Mouse (Mus musculus) adrenal gland, adult 8-10 months (tissue): ENCODE measurements around the gene Wdr78. TPM values are rescaled to one million over a fixed set of nuclear protein-coding genes. Genes with fewer than 3 reads are reported as not detected.

ENCODE experiments used
- DNase-seq: peaks from one replicate; pipeline ENCODE4 v3.0.0; 2022
- total RNA-seq, 4 experiments: library from RNA; stranded (reverse); gene quantifications; 2 replicates each; pipeline ENCODE4 v1.2.4; 2022

The Wdr78 gene
- total RNA-seq, 4 experiments from 2014 or later, result 6.2 to 8.7 (median 7.8) TPM

DNA sequence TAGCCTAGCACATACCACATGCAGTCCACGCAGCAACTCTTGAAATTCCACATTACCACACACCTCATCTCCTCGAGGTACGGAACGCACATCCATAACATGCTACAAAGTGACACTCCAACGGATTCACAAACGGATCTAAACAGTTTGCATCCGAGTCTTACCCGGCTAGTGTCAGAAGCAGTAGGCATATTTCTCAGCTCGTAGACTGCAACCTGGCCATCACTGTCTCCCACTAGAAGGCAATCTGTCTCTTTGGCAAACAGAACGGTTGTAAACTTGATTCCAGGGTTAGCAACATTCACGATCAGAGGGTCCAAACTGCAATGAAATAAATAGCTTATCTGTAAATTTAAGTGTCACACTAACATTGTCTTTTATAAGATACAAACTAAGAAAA, 66.3 kb downstream of the Wdr78 start:
- no peak for DNase-seq

DNA sequence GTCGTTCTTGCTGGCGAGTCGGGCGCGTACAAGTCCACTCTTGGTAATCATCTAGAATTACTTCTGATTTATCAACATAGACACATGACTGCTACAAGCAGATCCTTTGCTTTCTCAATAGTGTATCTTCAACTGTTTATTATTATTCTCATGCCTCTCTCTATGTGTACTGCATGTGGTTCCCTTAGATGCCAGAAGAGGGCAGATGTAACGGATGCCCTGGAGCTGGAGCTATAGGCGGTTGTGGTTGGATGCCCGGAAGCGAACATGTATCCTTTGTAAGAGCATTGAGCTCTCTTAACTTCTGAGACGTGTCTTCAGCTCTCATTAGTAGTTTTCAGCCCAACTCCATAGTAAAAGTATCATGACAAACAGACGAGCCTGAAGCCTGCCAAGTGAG, 71.4 kb downstream of the Wdr78 start:
- DNase-seq, result no peak

DNA sequence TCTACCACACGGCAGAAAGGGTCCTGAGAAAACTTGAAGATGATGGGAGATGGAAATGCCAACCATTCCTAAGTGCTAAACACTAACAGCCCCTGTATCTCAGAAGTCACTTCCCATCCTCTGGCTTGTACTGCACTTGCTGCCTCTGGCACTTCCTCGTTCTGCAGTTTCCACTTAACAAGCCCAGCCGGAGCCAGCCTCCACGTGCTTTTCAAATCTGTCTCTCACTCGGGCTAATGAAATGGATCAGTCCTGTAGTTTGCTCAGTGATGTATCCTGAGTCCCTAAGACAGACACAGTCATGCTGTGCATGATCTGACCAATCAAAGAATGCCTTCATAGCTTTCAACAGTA, 74.5 kb downstream of the Wdr78 start:
- no peak for DNase-seq

DNA sequence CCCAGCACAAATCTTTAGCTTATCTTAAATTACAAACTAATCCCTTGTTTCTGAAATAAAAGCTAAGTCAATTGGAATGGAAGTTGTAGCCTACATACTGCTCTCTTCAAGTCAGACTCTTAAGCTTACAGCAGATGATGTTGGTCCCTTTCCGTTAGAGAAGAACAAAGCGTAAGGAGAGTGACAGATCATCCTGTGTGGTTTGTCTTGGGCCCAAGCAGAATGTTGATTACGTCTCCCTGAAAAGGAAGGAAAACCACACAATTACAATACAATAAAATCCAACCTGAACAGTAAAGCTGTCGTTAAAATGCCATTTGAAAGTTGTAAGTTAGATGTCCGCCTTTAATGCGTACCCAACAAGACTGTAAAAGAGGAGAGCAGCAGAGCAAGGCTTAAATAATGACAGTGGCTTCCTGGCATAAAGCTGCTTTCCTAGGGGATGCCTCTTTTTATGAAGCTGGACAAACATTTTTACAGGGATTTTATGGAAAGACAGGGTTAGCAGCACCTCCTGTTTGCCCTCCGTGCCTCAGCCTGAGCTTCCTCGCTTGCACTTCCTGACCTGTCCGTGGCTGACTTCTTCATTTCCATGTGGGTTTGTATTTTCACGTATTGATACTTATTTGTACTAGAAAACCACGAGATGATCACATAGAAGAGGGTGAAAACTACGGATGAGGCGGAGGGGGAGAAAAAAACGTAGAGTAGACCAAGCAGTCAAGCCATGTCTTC, 75.1 kb downstream of the Wdr78 start:
- no peak for DNase-seq

DNA sequence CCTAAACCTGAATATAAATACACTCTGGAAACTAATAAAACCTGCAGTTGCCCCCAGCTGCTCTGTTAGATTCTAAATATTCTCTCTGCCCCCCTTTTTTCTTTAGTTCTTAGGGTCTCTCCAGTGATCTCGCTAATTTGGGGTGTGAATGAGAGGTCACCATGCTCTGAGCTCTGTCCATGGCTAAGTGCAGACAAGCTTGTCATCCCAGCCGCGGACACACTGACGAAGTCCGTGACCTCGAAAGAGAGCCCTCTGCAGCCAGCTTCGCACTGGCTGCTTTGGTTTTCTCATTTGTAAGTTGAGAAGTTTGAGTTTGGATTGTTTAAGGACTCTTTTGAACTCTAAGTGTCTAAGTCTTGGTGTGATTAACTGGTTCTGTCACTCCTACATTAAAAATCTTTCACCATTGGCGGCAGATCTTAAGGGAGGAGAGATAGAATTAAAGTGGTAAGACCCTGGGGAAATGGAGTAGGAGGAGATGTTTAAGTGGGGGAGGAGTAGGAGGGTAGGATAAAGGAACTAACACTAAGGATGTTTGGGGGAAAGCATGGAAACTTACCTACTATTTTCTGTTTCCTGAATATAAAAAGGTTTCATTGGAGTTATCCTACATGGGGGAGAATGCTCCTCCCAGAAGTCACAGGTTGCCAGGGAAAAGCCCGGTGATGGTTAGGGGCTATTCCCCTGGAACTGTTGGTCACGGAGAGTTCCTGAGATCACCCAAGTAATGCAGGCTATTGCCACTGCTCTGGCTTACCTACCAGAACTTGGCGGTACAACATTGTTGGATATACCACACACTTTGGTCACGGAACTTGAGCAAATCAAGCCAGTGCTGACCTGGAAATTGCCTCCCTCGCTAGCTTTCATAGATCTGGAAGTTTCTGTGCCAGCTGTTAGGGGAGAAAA, 85.9 kb downstream of the Wdr78 start:
- no peak for DNase-seq

DNA sequence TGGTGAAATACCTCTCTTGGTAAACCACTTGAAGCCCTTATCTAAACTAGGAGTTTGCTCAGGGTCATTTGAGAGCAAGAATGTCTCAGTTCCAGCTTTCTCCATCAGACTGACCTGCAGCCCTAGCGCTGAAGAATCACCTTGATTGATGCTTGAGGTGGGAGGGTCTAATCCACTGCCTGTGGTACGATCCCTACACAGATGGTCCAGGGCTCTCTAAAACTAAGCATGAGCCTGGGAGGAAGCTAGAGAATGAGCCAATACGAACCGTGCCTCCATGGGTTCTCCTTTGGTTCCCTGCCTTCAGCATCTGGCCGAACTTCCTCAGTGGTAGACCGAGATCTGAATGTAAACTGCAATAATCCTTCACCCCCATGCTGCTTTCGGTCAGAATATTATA, 86.6 kb downstream of the Wdr78 start:
- no peak for DNase-seq

DNA sequence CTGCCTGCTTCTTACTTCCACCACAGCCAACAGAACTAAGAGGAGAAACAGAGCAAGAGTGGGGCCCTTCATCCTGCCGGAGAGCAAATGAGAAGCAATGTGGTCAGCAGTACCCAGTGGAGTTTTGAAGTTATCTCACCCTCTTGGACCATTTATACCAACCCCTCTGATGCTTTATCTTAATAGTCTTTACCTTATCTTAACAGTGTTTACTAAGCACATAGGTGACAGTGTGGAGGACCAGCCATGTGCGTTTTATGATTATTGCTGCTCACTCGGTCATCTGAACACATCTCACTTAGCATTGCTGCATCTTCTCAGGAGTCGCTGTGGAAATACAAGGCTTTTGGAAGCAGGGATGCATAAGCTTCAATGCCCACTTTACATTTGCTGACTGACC, 87.7 kb downstream of the Wdr78 start, which contains the start of gene Insl5:
Insl5 (minus strand) TSS at position 222 of the 400 bp plus-strand sequence.
- no peak for DNase-seq

DNA sequence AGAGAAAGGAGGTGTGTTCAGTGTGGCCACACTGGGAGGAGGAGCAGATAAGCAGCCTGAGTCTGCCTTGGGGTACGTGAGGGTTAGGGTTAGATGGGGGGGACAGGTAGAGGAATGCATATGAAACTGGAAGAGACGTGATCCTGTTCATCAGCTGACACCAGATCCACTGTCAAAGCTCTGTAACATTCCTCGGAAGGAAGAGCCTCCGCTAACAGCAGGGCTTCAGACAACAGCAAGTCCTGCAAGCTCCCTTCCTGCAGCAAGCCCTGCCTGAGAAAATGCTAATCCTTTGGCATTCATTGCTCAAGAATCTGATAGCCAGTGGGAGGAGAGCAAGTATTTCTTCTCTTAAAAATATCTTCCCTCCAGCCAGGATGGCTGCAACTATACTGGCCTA, 100.9 kb downstream of the Wdr78 start:
- DNase-seq, result no peak

DNA sequence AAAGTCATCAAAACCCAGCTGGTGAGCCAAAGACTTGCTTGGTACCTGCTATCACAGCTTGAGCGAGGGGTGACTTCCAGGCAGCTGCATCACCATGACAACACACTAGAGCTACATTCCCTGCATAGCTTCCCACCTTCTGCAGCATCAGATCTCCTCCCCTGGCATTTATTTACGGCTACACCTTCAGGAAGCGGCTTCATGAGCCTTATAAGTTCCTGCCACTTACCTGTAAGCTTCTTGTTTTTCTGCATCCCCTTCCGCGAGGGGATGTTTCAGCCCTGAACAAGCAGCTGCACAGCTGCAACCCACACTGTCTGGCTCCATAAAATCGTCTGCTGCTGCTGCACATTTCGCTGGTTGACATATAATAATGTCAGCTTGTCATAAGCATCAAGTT, 102.5 kb downstream of the Wdr78 start:
- no peak for DNase-seq

DNA sequence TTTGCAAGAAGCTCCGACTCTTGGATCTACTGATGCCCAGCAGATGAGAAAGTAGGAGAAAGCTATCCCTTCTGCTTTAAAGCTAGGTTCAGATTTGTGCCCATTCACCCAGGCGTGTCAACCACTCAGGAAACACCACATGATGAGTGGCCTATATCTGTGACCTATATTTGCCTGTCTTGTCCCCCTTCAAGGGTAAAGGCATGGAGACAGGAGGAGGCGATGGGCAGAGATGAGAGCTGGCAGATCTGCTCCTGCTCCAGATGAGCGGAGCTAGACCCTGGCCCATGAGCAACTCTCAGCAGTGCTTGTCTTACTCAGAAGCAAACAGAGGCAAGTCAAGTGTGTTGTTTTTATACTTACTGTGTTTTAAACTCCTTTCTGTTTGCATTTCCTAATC, 103.6 kb downstream of the Wdr78 start:
- DNase-seq, result no peak

DNA sequence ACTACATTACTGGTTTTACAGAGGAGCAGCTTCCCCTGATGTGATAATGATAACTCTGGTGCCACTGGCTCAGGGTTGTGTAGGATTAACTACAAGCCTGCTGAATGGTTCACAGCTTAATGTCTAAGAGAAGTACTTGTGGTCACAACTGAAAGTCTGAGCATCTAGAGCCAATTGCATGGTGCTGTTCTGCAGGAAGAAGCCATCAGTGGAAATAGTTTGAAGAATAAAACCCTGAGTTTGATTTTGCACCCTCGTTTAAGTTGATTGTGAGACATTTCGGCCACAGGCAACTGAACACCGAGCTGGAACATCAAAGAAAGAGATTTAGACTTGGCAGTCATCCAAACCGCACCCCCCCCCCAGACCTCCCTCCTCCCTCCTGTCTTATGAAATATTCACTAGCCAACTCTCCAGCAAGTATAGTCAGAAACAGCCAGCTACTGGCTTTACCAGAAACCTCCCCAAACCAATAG, 107.4 kb downstream of the Wdr78 start:
- no peak for DNase-seq

DNA sequence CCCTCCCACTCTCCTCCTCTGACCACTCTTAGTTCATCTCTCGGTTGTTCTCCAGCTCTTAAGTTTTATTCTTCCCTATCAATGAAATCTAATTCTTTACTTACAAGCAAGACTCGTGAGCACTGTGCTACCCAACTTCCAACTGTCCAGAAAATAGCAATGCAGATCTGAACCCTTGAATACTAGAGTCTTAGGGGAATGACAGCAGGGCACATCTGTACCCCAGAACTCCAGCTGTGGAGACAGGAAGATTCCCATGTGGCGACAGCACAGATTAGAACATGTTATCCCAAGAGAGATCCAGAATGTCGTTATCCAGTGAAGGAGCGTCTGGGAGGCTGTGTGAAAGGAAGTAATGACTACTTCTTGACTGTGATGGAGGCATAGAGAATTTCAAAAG, 108.1 kb downstream of the Wdr78 start:
- DNase-seq, result no peak

DNA sequence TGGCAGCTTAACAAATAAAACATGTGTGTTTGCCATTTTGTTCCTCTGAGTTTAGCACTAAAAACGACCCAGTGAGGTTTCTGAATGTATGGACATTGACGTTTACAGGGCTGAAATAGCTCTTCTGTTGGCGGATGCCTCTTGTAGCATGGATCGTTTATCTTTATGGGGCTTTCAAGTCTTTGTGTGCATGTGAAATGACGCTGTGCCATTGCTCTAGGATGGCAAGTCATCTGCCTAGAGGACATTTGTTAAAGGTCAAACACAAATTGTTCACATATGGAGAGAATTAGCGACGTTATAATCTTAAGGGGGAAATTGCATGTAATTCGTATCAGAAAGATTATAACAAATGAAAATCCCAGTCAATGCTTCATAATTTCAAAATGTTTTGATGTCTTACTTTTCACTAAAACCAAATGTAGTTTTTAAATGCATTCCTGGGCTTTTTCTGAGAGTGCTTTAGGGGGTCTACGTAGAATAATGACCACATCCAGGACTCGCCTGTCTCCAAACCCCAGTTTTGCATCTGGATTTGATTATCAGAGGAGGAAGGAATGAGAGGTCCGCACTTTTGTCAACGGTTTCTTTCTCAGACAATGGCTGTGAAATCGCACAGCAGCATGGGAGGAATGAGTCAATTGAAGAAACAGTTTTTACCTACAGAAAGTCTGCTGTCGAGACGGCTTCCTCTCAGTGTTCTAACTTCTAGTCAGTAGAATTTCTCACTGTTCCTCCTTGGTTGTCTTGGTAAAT, 109.0 kb downstream of the Wdr78 start:
- DNase-seq, result no peak

DNA sequence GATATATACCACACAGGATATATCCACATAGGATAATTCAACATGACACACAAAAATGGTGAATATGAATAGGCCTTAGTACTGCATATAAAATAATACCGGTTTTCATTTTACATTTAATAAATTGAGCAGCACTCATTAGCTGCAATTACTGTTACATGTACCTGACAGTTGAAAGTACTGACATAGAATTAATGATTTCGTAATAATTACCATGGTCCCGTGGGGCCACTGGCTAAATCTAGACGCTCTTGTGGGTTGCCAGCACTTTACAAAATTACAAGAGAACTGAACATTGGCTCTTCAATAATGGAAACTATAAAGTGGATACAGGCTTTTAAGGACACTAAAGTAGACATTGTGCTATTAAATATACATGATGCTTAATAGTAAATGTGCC, 109.7 kb downstream of the Wdr78 start:
- DNase-seq, result no peak

DNA sequence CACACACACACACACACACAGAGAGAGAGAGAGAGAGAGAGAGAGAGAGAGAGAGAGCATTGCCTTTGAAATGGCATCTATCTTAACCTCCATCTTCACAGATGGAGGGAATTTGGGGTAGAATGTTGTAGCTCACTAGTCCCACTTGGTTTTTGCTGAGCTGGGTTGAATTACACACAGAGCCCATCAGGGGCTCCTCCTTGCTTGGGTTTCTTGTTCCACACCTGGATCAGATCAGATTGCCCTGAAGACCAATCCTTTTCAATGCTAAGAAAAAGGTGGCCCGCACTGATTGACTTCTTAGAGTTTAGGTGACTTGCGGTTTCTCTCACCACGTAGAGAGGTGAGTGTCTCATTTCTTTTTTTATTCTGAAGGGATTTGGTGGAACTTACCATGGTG, 122.7 kb downstream of the Wdr78 start:
- DNase-seq, result no peak

DNA sequence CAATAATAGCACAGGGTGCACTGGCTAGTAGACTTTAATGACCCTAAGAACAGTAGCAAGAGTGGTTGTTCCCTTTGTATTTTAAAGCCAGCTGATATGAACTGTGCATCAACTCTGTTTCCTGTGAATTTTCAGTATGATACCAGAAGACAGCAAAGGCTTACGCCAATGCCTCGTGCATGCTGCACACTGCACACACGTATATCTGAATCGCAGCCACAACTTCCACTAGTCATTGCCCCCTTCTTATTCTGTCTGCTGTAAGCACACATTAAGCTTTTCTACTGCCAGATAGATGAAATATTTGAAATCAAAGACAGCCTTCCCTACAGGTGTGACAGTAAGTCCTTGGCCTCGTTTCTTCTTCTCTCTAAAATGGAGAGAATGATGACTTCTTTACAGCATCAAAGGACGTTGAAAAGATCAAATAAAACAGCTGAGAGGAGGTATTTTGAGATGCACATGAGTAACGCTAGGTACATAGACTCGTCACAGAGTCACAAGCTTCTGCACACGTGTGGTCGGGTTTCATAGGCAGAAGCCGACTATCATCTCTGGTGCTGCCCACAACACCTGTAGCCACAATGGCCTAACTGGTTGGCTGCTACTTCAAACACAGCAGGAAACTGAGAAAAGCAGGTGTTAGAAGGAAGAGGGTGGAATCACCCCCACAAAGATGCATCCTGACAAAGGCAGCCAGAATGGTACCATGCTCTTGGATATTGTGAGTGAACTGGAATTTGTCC, 123.6 kb downstream of the Wdr78 start:
- no peak for DNase-seq

DNA sequence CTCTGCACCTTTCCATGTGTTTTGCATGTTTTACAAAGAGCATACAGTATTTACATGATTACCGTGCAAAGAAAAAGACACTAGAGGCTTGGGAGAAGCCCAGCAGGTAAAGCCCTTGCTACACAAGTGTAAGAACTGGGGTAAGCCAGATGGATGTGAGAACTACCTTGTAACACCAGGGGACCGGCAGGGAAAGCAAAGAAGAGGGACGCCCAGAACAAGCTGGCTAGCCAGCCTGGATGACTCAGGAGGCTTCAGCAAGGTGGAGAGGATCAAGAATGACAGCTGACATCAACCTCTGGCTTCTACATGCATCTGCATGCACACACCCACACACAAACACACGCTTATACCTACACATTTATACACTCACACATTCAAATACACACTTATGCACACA, 124.3 kb downstream of the Wdr78 start:
- DNase-seq, result no peak

DNA sequence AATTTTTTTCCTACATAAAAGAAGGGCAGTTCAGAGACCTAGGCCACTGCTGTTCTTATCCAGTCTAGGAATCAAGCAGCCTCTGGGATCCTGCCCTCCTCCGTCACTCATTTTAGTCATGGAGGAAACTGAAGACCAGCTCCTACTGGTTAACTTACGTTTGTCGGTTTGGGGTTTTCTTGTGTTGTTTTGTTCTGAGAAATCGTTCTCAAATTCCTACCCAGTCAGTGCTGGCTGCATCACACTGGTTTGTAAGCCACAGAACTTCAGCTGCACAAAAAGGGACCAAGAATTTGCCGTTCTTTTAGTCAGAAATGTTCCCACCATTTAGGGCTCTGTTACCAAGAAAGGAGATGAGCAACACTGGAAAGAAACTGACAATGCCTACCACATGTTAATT, 125.0 kb downstream of the Wdr78 start:
- no peak for DNase-seq

DNA sequence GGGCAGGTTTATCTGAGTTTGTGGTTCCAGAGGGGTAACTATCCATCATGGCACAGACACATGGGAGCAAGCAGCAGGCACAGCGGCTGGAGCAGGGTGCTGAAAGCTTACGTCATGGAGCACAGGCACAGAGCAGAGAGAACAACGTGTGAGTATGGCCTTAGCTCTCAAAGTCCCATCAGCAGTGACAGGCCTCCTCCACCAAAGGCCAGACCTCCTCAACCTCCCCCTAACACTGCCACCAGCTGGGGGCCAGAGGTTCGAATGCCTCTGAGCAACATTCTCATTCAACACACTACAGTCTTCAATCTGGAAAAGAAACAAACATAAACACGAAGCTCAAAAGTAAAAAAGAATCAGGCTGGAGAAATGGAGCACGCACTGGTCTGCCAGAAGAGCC, 125.8 kb downstream of the Wdr78 start:
- DNase-seq, result no peak
